Mouse (Mus musculus): ENCODE results near the gene Camsap3. TPM values are rescaled to one million over a fixed set of nuclear protein-coding genes. Genes with fewer than 3 reads are reported as not detected.

The Camsap3 gene
- total RNA-seq, 4 experiments from 2014 or later = 0.86 to 2.1 (median 1.0) TPM

GRCm38 (mm10) chr8:3600401-3600800 is 13.3 kb downstream of the Camsap3 start:
- peak; percentile 75 for DNase-seq (ENCODE audit: low spot score)

GRCm38 (mm10) chr8:3603439-3603838 is 16.3 kb downstream of the Camsap3 start:
- no peak for DNase-seq (ENCODE audit: low spot score)

- DNase-seq (ENCODE audit: low spot score) = no peak
Observed at GRCm38 (mm10) chr8:3606593-3606992, 19.5 kb downstream of the Camsap3 start.

GRCm38 (mm10) chr8:3607822-3608221 is 20.7 kb downstream of the Camsap3 start:
- no peak for DNase-seq (ENCODE audit: low spot score)

GRCm38 (mm10) chr8:3609046-3609815 is 22.1 kb downstream of the Camsap3 start:
- no peak for DNase-seq (ENCODE audit: low spot score)

- DNase-seq (ENCODE audit: low spot score) = no peak
Observed at GRCm38 (mm10) chr8:3609816-3610150, 22.7 kb downstream of the Camsap3 start.

GRCm38 (mm10) chr8:3621199-3621970 is 34.3 kb downstream of the Camsap3 start, which contains the start of the genes Xab2 and Pet100:
Xab2 (minus strand) TSS chr8:3621316.
Pet100 (plus strand) TSS chr8:3621548.
- peak; percentile 100 for DNase-seq (ENCODE audit: low spot score)

- no peak for DNase-seq (ENCODE audit: low spot score)
Observed at GRCm38 (mm10) chr8:3622119-3622518, 35.0 kb downstream of the Camsap3 start.

GRCm38 (mm10) chr8:3625445-3625844 is 38.4 kb downstream of the Camsap3 start, which contains the start of gene Pcp2:
Pcp2 (minus strand) TSS chr8:3625545.
- DNase-seq (ENCODE audit: low spot score) = no peak

- DNase-seq (ENCODE audit: low spot score) = no peak
Observed at GRCm38 (mm10) chr8:3626971-3627370, 39.9 kb downstream of the Camsap3 start.

- no peak for DNase-seq (ENCODE audit: low spot score)
Observed at GRCm38 (mm10) chr8:3628014-3628413, 40.9 kb downstream of the Camsap3 start.

- no peak for DNase-seq (ENCODE audit: low spot score)
Observed at GRCm38 (mm10) chr8:3630647-3631477, 43.8 kb downstream of the Camsap3 start, which contains the start of gene Stxbp2. Stxbp2 (plus strand) TSS chr8:3630955.

- no peak for DNase-seq (ENCODE audit: low spot score)
Observed at GRCm38 (mm10) chr8:3631478-3631875, 44.4 kb downstream of the Camsap3 start.

GRCm38 (mm10) chr8:3645804-3646203 is 58.7 kb downstream of the Camsap3 start:
- no peak for DNase-seq (ENCODE audit: low spot score)

GRCm38 (mm10) chr8:3646824-3647531 is 59.9 kb downstream of the Camsap3 start:
- no peak for DNase-seq (ENCODE audit: low spot score)

- no peak for DNase-seq (ENCODE audit: low spot score)
Observed at GRCm38 (mm10) chr8:3647561-3647960, 60.5 kb downstream of the Camsap3 start.

GRCm38 (mm10) chr8:3648268-3648667 is 61.2 kb downstream of the Camsap3 start:
- DNase-seq (ENCODE audit: low spot score) = no peak

- DNase-seq (ENCODE audit: low spot score) = no peak
Observed at GRCm38 (mm10) chr8:3648990-3649389, 61.9 kb downstream of the Camsap3 start.

GRCm38 (mm10) chr8:3652845-3653244 is 65.8 kb downstream of the Camsap3 start:
- DNase-seq (ENCODE audit: low spot score) = no peak

GRCm38 (mm10) chr8:3654726-3655508 is 67.8 kb downstream of the Camsap3 start:
- no peak for DNase-seq (ENCODE audit: low spot score)

Data from heart, adult 8-10 months (tissue).